Mouse (Mus musculus): ENCODE results near the gene Pkp3. TPM values are rescaled to one million over a fixed set of nuclear protein-coding genes. Genes with fewer than 3 reads are reported as not detected.

Gene Pkp3
- polyA plus RNA-seq, 1 experiment: 0.03 TPM

GRCm38 (mm10) chr7:141122245-141122644 is 44.2 kb downstream of the Pkp3 start, which contains the start of gene Ptdss2:
Gene Ptdss2, plus strand, starts transcription at chr7:141122382.
- TF ChIP-seq TAL1 (IDR thresholded peaks at IDR 0.05; ENCODE audit: low read length): no peak
- TF ChIP-seq GATA1 (IDR thresholded peaks at IDR 0.05; ENCODE audit: low read length): no peak
- Histone ChIP-seq H3K4me1 (ENCODE audit: control insufficient read depth) (peaks cover 91% of the 10 kb centered on the region), H3K4me3 (replicated peaks) (peak within 1 kb of the TSS; percentile 75), H3K9me3 (ENCODE audit: control insufficient read depth, low read length) (no peaks in the 10 kb centered on the region), H3K36me3 (ENCODE audit: control insufficient read depth) (no peaks in the 10 kb centered on the region), H3K27me3 (ENCODE audit: control insufficient read depth) (no peaks in the 10 kb centered on the region)

DNA sequence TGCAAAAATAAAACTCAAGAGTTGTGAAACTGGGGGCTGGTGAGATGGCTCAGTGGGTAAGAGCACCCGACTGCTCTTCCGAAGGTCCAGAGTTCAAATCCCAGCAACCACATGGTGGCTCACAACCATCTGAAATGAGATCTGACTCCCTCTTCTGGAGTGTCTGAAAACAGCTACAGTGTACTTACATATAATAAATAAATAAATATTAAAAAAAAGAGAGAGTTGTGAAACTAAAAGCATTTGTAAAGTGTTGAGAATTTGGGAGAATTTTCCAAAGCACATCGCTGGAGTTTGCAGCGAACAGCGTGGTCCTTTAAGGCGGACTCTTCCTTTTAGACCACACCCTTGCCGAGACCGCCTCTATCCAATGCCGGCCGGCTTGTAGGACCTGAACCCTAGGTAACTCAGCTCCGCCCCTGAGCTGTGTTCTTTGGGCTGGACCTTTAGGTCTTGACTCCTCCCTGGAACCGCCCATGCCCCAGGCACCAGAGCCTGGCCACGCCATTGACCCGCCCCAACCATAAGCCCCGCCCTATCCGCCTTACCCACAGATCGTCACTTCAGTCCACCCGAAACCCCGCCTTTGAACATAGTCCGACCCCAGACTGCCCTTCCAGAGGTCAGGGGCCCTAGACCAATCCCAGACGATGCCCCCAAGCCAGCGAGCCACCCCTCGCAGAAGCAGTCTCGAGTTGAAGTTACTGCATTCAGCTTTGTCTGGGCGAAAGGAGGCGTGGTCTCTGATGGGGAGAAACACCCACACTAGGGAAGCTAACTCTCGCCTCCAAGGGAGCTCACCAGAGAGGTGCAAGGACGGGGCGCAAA is 44.9 kb downstream of the Pkp3 start:
- H3K4me1 ChIP-seq (ENCODE audit: control insufficient read depth): peaks cover 91% of the 10 kb centered on the region
- no peaks in the 10 kb centered on the region for H3K36me3 ChIP-seq (ENCODE audit: control insufficient read depth)
- TF ChIP-seq TAL1 (IDR thresholded peaks at IDR 0.05; ENCODE audit: low read length): no peak
- TF ChIP-seq GATA1 (IDR thresholded peaks at IDR 0.05; ENCODE audit: low read length): no peak
- H3K9me3 ChIP-seq (ENCODE audit: control insufficient read depth, low read length): no peaks in the 10 kb centered on the region
- peak overlapping the region; percentile 75 for H3K4me3 ChIP-seq (replicated peaks)
- H3K27me3 ChIP-seq (ENCODE audit: control insufficient read depth): no peaks in the 10 kb centered on the region

DNA sequence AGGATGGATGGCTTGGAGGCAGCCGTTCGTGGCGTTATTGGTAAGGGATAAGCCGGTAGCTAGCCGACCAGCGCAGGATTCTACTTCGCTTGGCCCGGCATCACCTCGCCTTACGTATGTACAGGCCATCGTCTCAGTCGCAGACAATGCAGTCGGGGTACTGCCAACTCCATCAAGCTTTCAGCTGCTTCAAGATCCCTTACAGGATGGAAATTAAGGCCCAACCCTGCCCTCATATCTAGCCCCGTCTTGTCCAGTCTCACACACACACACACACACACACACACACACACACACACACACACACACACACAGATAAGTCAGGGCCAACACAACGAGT is 45.5 kb downstream of the Pkp3 start:
- Histone ChIP-seq H3K36me3 (ENCODE audit: control insufficient read depth) (no peaks in the 10 kb centered on the region), H3K4me3 (replicated peaks) (peak overlapping the region; percentile 75), H3K27me3 (ENCODE audit: control insufficient read depth) (no peaks in the 10 kb centered on the region), H3K4me1 (ENCODE audit: control insufficient read depth) (peaks cover 91% of the 10 kb centered on the region), H3K9me3 (ENCODE audit: control insufficient read depth, low read length) (no peaks in the 10 kb centered on the region)
- no peak for TF ChIP-seq TAL1 (IDR thresholded peaks at IDR 0.05; ENCODE audit: low read length)
- TF ChIP-seq GATA1 (IDR thresholded peaks at IDR 0.05; ENCODE audit: low read length): no peak

GRCm38 (mm10) chr7:141131024-141131820 is 53.2 kb downstream of the Pkp3 start:
- Histone ChIP-seq H3K9me3 (ENCODE audit: control insufficient read depth, low read length) (no peaks in the 10 kb centered on the region), H3K27me3 (ENCODE audit: control insufficient read depth) (no peaks in the 10 kb centered on the region), H3K4me1 (ENCODE audit: control insufficient read depth) (peaks cover 87% of the 10 kb centered on the region), H3K4me3 (replicated peaks) (peak overlapping the region; percentile 70), H3K36me3 (ENCODE audit: control insufficient read depth) (peaks cover 41% of the 10 kb centered on the region)
- TF ChIP-seq TAL1 (IDR thresholded peaks at IDR 0.05; ENCODE audit: low read length) (peak; percentile 67), GATA1 (IDR thresholded peaks at IDR 0.05; ENCODE audit: low read length) (peak; percentile 48; the same call in 1 of the 2 replicates)

DNA sequence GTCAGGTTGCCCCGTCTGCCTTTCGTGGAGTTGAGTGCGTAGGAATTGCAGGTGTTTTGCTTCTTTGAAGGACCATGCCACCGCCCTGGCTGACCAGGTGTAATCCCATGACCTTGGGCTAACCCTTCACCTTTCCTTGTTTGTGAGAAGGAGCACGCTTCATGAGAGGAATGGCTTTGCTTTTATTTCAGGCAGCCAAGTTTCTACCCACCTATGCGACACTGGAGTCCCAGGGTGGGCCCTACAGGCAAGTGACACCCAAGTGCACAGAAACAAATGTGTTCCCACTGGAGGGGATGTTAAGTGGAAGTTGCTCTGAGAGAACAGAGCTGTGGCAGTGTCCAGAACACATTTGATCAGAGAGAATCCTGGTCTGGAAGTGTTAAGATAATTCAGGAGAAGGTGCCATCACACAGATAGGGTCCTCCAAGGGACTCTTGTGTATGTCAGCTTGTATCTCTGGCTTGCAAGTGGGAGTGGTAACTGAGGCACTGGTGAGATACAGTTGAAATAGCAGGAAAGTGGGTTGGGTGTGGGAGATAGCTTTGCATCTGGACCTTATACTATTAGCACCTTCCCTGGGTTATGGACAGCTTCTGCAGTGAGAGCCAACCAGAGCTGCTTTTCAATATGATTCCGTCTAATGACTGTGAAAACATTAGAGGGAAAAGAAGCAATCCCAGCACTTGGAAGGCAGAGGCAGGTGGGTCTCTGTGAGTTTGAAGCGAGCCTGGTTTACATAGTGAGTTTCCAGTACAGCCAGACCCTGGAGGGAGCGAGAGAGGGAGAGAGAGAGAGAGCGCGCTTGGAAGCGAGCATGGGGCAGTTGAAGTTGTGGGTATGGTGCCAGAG is 54.1 kb downstream of the Pkp3 start:
- H3K4me3 ChIP-seq (replicated peaks): peak overlapping the region; percentile 70
- peaks cover 87% of the 10 kb centered on the region for H3K4me1 ChIP-seq (ENCODE audit: control insufficient read depth)
- H3K36me3 ChIP-seq (ENCODE audit: control insufficient read depth): peaks cover 50% of the 10 kb centered on the region
- no peaks in the 10 kb centered on the region for H3K9me3 ChIP-seq (ENCODE audit: control insufficient read depth, low read length)
- no peaks in the 10 kb centered on the region for H3K27me3 ChIP-seq (ENCODE audit: control insufficient read depth)
- peak; percentile 92 for TF ChIP-seq GATA1 (IDR thresholded peaks at IDR 0.05; ENCODE audit: low read length)
- TF ChIP-seq TAL1 (IDR thresholded peaks at IDR 0.05; ENCODE audit: low read length): peak; percentile 95

Other genes with a start within 250 kb of the Pkp3 start
- gene Urah, start 243.2 kb upstream of the Pkp3 start, polyA plus RNA-seq (2012): 0.06 TPM in 1 of 2 replicates, not detected in the other
- not detected in 2 replicates for gene Scgb1c1, start 232.7 kb upstream of the Pkp3 start, polyA plus RNA-seq (2012)
- gene Odf3, start 230.4 kb upstream of the Pkp3 start, polyA plus RNA-seq (2012): not detected in 2 replicates
- not detected in 2 replicates for gene Gm45785, start 221.9 kb upstream of the Pkp3 start, polyA plus RNA-seq (2012)
- gene Ric8a, start 221.3 kb upstream of the Pkp3 start, polyA plus RNA-seq (2012): 2.1 and 2.7 TPM in 2 replicates
- 0.95 and 1.2 TPM in 2 replicates for gene Bet1l, start 220.6 kb upstream of the Pkp3 start, polyA plus RNA-seq (2012)
- 13.2 and 18.4 TPM in 2 replicates for gene Psmd13, start 196.2 kb upstream of the Pkp3 start, polyA plus RNA-seq (2012)
- 1.8 and 1.9 TPM in 2 replicates for gene Sirt3, start 195.9 kb upstream of the Pkp3 start, polyA plus RNA-seq (2012)
- gene Cox8b, start 177.8 kb upstream of the Pkp3 start, polyA plus RNA-seq (2012): not detected in 2 replicates
- gene Nlrp6, start 157.3 kb upstream of the Pkp3 start, polyA plus RNA-seq (2012): not detected in 2 replicates
- 0.05 and 0.32 TPM in 2 replicates for gene Pgghg, start 136.8 kb upstream of the Pkp3 start, polyA plus RNA-seq (2012)
- gene Ifitm5, start 127.9 kb upstream of the Pkp3 start, polyA plus RNA-seq (2012): not detected in 2 replicates
- not detected in 2 replicates for gene Gm45717, start 122.3 kb upstream of the Pkp3 start, polyA plus RNA-seq (2012)
- 3.3 and 3.7 TPM in 2 replicates for gene Ifitm2, start 122.2 kb upstream of the Pkp3 start, polyA plus RNA-seq (2012)
- gene Ifitm1, start 111.0 kb upstream of the Pkp3 start, polyA plus RNA-seq (2012): 0.05 and 0.47 TPM in 2 replicates
- 0.26 and 0.29 TPM in 2 replicates for gene Ifitm3, start 67.4 kb upstream of the Pkp3 start, polyA plus RNA-seq (2012)
- not detected in 2 replicates for gene Ifitm6, start 60.3 kb upstream of the Pkp3 start, polyA plus RNA-seq (2012)
- gene Gm17387, start 49.1 kb upstream of the Pkp3 start, polyA plus RNA-seq (2012): not detected in 2 replicates
- gene B4galnt4, start 17.1 kb upstream of the Pkp3 start, polyA plus RNA-seq (2012): 0.03 and 0.15 TPM in 2 replicates
- gene Sigirr, start 22.4 kb downstream of the Pkp3 start, polyA plus RNA-seq (2012): 0.16 and 0.19 TPM in 2 replicates
- not detected in 2 replicates for gene Ano9, start 39.6 kb downstream of the Pkp3 start, polyA plus RNA-seq (2012)
- 148 and 156 TPM in 2 replicates for gene Ptdss2, start 44.2 kb downstream of the Pkp3 start, polyA plus RNA-seq (2012)
- gene Rnh1, start 94.6 kb downstream of the Pkp3 start, polyA plus RNA-seq (2012): 0.48 and 1.5 TPM in 2 replicates
- 34.0 and 43.9 TPM in 2 replicates for gene Hras, start 115.8 kb downstream of the Pkp3 start, polyA plus RNA-seq (2012)
- 19.2 and 22.6 TPM in 2 replicates for gene Lrrc56, start 115.9 kb downstream of the Pkp3 start, polyA plus RNA-seq (2012)
- 0.28 and 0.51 TPM in 2 replicates for gene Lmntd2, start 135.9 kb downstream of the Pkp3 start, polyA plus RNA-seq (2012)
- gene Rassf7, start 137.6 kb downstream of the Pkp3 start, polyA plus RNA-seq (2012): 7.3 and 10.7 TPM in 2 replicates
- gene Phrf1, start 150.6 kb downstream of the Pkp3 start, polyA plus RNA-seq (2012): 19.7 and 20.3 TPM in 2 replicates
- 2.2 and 2.9 TPM in 2 replicates for gene Irf7, start 188.3 kb downstream of the Pkp3 start, polyA plus RNA-seq (2012)
- gene Cdhr5, start 198.6 kb downstream of the Pkp3 start, polyA plus RNA-seq (2012): not detected in 2 replicates
- gene Sct, start 200.9 kb downstream of the Pkp3 start, polyA plus RNA-seq (2012): not detected in 2 replicates
- not detected in 2 replicates for gene Drd4, start 213.8 kb downstream of the Pkp3 start, polyA plus RNA-seq (2012)
- 7.6 and 8.1 TPM in 2 replicates for gene Deaf1, start 249.5 kb downstream of the Pkp3 start, polyA plus RNA-seq (2012)
- 4.6 TPM in 2 replicates for gene Tmem80, start 249.5 kb downstream of the Pkp3 start, polyA plus RNA-seq (2012)

Data from erythroblast, embryonic 14.5 days (primary cell).